Mouse (Mus musculus) liver, postnatal 0 days (tissue): ENCODE measurements at regions not wholly inside any gene's neighbourhood (a gene's known extent, or its start where the extent isn't known, plus 50 kb on each side); places are given as distances from the start of the nearest gene placed in this dataset.

Experiments used
- ATAC-seq: fragments of 200-750 bp; cut with Nextera tagmentation; 2 replicates; pipeline ENCODE4 v1.8.0; 2017; ENCODE audit warnings: mild to moderate bottlenecking, moderate library complexity
- DNase-seq: peaks from one replicate; pipeline ENCODE4 v3.0.0-alpha.2; 2016
- H3K27ac ChIP-seq: fragments of 300-500 bp; sonication (generic); 2 replicates; pipeline ENCODE4 v1.5.1; 2014; ENCODE audit warnings: antibody characterized with exemption, moderate library complexity, mild to moderate bottlenecking, low read depth
- H3K27me3 ChIP-seq: fragments of 300-500 bp; sonication (generic); 2 replicates; pipeline ENCODE4 v1.6.1; 2014; ENCODE audit warnings: low read length, control low read depth, mixed read lengths; ENCODE audit not compliant: insufficient read depth
- H3K36me3 ChIP-seq: fragments of 300-500 bp; sonication (generic); replicated peaks from 2 replicates; pipeline ENCODE4 v1.6.1; 2014; ENCODE audit warnings: mild to moderate bottlenecking, control low read depth, low read length, moderate library complexity, mixed read lengths; ENCODE audit not compliant: insufficient read depth
- H3K4me1 ChIP-seq: fragments of 300-500 bp; sonication (generic); 2 replicates; pipeline ENCODE4 v1.6.1; 2014; ENCODE audit warnings: antibody characterized with exemption, mild to moderate bottlenecking, control low read depth; ENCODE audit not compliant: insufficient read depth
- H3K4me2 ChIP-seq: fragments of 300-500 bp; sonication (generic); 2 replicates; pipeline ENCODE4 v1.6.1; 2014; ENCODE audit warnings: low read depth, mild to moderate bottlenecking, low read length, moderate library complexity, mixed read lengths
- H3K4me3 ChIP-seq: fragments of 300-500 bp; sonication (generic); 2 replicates; pipeline ENCODE4 v1.5.1; 2014; ENCODE audit warnings: low read depth, low read length
- H3K9ac ChIP-seq: fragments of 300-500 bp; sonication (generic); replicated peaks from 2 replicates; pipeline ENCODE4 v1.6.1; 2014; ENCODE audit warnings: mild to moderate bottlenecking, moderate library complexity
- H3K9me3 ChIP-seq: fragments of 300-500 bp; sonication (generic); 2 replicates; pipeline ENCODE4 v1.6.1; 2016; ENCODE audit warnings: mild to moderate bottlenecking, control low read depth, low read length, mixed read lengths
- CTCF ChIP-seq: sonication (generic); IDR thresholded peaks from 2 replicates; pipeline ENCODE4 v1.5.1; 2016; ENCODE audit warnings: antibody characterized with exemption, low read depth
- EP300 ChIP-seq: IDR thresholded peaks from 2 replicates; pipeline ENCODE4 v1.6.1; 2016; ENCODE audit warnings: antibody characterized with exemption, low read depth, mild to moderate bottlenecking
- WGBS: fragments of 180-500 bp; shearing (Covaris S2); extraction: QIAGEN DNeasy Blood & Tissue Kit; methylation state at CpG from one replicate; pipeline ENCODE4 v1.1.7; 2014; ENCODE audit not compliant: insufficient replicate concordance; 5-methylcytosine and 5-hydroxymethylcytosine counted together

DNA sequence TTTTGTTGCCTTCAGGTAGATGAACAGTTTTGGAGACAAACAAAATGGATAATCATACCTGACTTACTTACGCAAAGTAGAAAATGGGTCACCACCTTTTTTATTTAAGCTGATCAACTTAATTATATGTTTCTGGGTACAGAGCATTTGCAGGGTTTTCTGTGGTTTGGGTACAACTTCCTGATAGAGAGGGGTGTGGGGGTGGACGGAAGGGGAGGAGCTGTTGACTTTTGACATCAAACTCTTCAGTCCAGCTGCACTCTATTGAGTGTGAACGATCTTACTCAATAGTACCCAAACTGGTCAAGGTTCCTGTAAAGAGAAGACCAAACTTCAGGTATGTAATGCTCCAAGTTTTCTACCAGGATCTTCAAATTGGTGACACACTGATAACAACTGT lies 316.0 kb upstream of the Satb1 start:
- no peak for ATAC-seq
- no peak overlapping the region for H3K9ac ChIP-seq
- H3K4me1 ChIP-seq = no peaks in the 10 kb centered on the region
- no peak overlapping the region for H3K27ac ChIP-seq
- no peaks in the 10 kb centered on the region for H3K9me3 ChIP-seq
- no peaks in the 10 kb centered on the region for H3K36me3 ChIP-seq
- no peaks in the 10 kb centered on the region for H3K27me3 ChIP-seq
- TF ChIP-seq EP300 (no peak), CTCF (no peak)
- no peak overlapping the region for H3K4me2 ChIP-seq
- DNase-seq = no peak
- 51% methylated on average over 3 of the region's 3 CpGs for WGBS
- no peak overlapping the region for H3K4me3 ChIP-seq

GRCm38 (mm10) chr17:52103891-52104290 lies 270.8 kb upstream of the Satb1 start:
- 83% methylated on average over 4 of the region's 4 CpGs for whole genome bisulfite sequencing
- Histone ChIP-seq H3K9me3 (no peaks in the 10 kb centered on the region), H3K4me1 (no peaks in the 10 kb centered on the region), H3K4me3 (no peak overlapping the region), H3K4me2 (no peak overlapping the region), H3K27ac (no peak overlapping the region), H3K9ac (no peak overlapping the region), H3K36me3 (no peaks in the 10 kb centered on the region), H3K27me3 (no peaks in the 10 kb centered on the region)
- ATAC-seq (no peak), DNase-seq (no peak)
- TF ChIP-seq EP300 (no peak), CTCF (no peak)

DNA sequence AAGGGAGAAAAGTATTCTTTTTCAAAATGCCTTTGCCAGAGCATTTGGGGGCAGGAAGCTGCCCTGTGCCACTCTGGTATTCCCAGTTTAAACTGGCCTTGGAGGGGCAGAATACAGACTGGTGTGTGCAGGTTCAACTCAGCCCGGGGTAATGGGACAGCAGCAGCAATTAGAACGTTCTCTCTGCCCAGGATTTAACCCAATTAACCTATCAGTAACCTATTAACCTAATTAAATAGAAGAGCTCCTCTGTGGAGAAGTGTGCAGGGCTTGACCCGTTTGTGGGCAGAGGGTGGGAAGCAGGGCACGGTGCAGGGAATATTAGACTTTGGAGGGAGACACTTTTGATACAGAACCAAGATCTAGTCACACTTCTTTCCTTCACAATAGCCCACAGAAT lies 252.7 kb upstream of the Satb1 start:
- Histone ChIP-seq H3K4me2 (no peak overlapping the region), H3K4me3 (no peak overlapping the region), H3K27me3 (no peaks in the 10 kb centered on the region), H3K9ac (no peak overlapping the region), H3K9me3 (no peaks in the 10 kb centered on the region), H3K27ac (no peak overlapping the region), H3K4me1 (no peaks in the 10 kb centered on the region), H3K36me3 (no peaks in the 10 kb centered on the region)
- ATAC-seq (no peak), DNase-seq (no peak)
- 44% methylated on average over 4 of the region's 4 CpGs for WGBS
- TF ChIP-seq EP300 = no peak
- TF ChIP-seq CTCF = no peak

DNA sequence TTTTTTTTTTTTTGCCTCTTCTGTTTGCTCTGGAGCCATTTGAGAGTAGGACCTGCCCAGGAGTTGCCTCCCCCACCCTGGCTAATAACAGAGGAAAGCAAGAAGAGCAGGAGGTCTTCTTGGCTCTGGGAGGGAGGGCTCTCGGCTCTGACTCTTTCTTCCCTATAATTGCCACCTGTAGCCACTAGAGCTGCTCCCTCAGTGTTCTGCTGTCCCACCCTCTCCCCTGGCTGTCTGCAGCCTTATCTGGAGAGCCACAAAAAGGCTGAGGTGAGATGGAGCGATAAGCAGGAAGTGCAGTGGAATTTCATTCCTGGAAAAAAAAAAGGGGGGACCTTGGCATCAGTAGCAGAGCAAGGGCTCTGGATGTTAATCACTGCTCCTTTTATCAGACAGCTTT lies 251.4 kb upstream of the Satb1 start:
- DNase-seq = no peak
- Histone ChIP-seq H3K36me3 (no peaks in the 10 kb centered on the region), H3K9me3 (no peaks in the 10 kb centered on the region), H3K27ac (no peak overlapping the region), H3K4me3 (no peak overlapping the region), H3K4me2 (no peak overlapping the region), H3K4me1 (no peaks in the 10 kb centered on the region), H3K9ac (no peak overlapping the region), H3K27me3 (no peaks in the 10 kb centered on the region)
- ATAC-seq = no peak
- no peak for TF ChIP-seq CTCF
- TF ChIP-seq EP300 = no peak
- 33% methylated on average over 2 of the region's 2 CpGs for WGBS

- no peak overlapping the region for H3K9ac ChIP-seq
- no peaks in the 10 kb centered on the region for H3K9me3 ChIP-seq
- H3K4me2 ChIP-seq = no peak overlapping the region
- ATAC-seq (no peak), DNase-seq (no peak)
- WGBS = 46% methylated on average over 7 of the region's 7 CpGs
- TF ChIP-seq EP300 (no peak), CTCF (no peak)
- no peaks in the 10 kb centered on the region for H3K36me3 ChIP-seq
- no peak overlapping the region for H3K4me3 ChIP-seq
- no peaks in the 10 kb centered on the region for H3K4me1 ChIP-seq
- H3K27ac ChIP-seq = no peak overlapping the region
- H3K27me3 ChIP-seq = no peaks in the 10 kb centered on the region
Observed at GRCm38 (mm10) chr17:52079316-52079715, 246.2 kb upstream of the Satb1 start.

DNA sequence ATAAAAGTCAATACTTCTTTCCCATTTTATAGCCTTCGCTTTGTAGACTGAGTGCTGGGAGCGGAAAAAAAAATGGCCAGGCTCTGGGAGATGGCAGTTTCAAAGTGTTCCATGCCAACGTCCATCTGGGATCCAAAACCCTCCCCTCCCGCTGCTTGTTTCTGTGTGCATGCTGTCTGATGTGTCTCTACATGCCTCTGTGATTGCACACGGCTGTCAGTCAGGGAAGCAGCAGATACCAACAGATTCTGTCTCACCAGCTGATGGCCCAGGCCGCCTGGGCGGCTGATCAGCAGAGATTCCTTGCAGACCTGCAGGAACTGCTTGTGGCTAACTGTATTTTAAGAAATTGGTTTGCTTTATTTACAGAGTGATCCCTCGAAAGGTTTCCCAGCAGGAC lies 245.4 kb upstream of the Satb1 start:
- Histone ChIP-seq H3K4me2 (no peak overlapping the region), H3K4me1 (no peaks in the 10 kb centered on the region), H3K27me3 (no peaks in the 10 kb centered on the region), H3K36me3 (no peaks in the 10 kb centered on the region), H3K9ac (no peak overlapping the region), H3K27ac (no peak overlapping the region), H3K4me3 (no peak overlapping the region), H3K9me3 (no peaks in the 10 kb centered on the region)
- no peak for DNase-seq
- no peak for ATAC-seq
- no peak for TF ChIP-seq EP300
- no peak for TF ChIP-seq CTCF
- WGBS = 82% methylated on average over 8 of the region's 8 CpGs

GRCm38 (mm10) chr17:52077951-52078350 lies 244.9 kb upstream of the Satb1 start:
- H3K36me3 ChIP-seq = no peaks in the 10 kb centered on the region
- H3K4me2 ChIP-seq = no peak overlapping the region

More at GRCm38 (mm10) chr17:52077951-52078350, 244.9 kb upstream of the Satb1 start:
- Histone ChIP-seq H3K4me1 (no peaks in the 10 kb centered on the region), H3K27ac (no peak overlapping the region), H3K27me3 (no peaks in the 10 kb centered on the region), H3K9me3 (no peaks in the 10 kb centered on the region), H3K9ac (no peak overlapping the region), H3K4me3 (no peak overlapping the region)
- WGBS = 80% methylated on average over 4 of the region's 4 CpGs
- ATAC-seq (no peak), DNase-seq (no peak)
- TF ChIP-seq CTCF (no peak), EP300 (no peak)
